Mouse (Mus musculus): ENCODE measurements around the gene Fam196b.

- TF ChIP-seq CTCF (IDR thresholded peaks at IDR 0.05; ENCODE audit: insufficient read depth, low read length) (no peak), POLR2A (IDR thresholded peaks at IDR 0.05; ENCODE audit: borderline replicate concordance, extremely low read depth, low read depth, low read length) (no peak)
These were observed 40.8 kb downstream of the Fam196b start for GRCm38 (mm10) chr11:34355406-34355805.
